Mouse (Mus musculus) forebrain, embryonic 14.5 days (tissue): ENCODE results near the gene Ankrd65. TPM values are rescaled to one million over a fixed set of nuclear protein-coding genes. Genes with fewer than 3 reads are reported as not detected.

Experiments used
- ATAC-seq: fragments of 200-750 bp; cut with Nextera tagmentation; 2 replicates; pipeline ENCODE4 v1.8.0; 2017; ENCODE audit warnings: mild to moderate bottlenecking, moderate library complexity
- DNase-seq: peaks from one replicate; pipeline ENCODE4 v3.0.0-alpha.2; 2015; ENCODE audit warnings: low spot score
- H3K27ac ChIP-seq: fragments of 300-500 bp; sonication (generic); 2 replicates; pipeline ENCODE4 v1.5.1; 2014; ENCODE audit warnings: low read depth, mild to moderate bottlenecking, control low read depth, low read length, moderate library complexity
- H3K27me3 ChIP-seq: fragments of 300-500 bp; sonication (generic); replicated peaks from 2 replicates; pipeline ENCODE4 v1.6.1; 2014; ENCODE audit warnings: low read length, control low read depth, mixed read lengths; ENCODE audit not compliant: control insufficient read depth, insufficient read depth
- H3K36me3 ChIP-seq: fragments of 300-500 bp; sonication (generic); 2 replicates; pipeline ENCODE4 v1.6.1; 2014; ENCODE audit warnings: low read length, control low read depth; ENCODE audit not compliant: control insufficient read depth, insufficient read depth
- H3K4me1 ChIP-seq: fragments of 300-500 bp; sonication (generic); 2 replicates; pipeline ENCODE4 v1.6.1; 2014; ENCODE audit warnings: antibody characterized with exemption, low read length, control low read depth; ENCODE audit not compliant: control insufficient read depth, insufficient read depth
- H3K4me2 ChIP-seq: fragments of 300-500 bp; sonication (generic); 2 replicates; pipeline ENCODE4 v1.6.1; 2014; ENCODE audit warnings: mild to moderate bottlenecking, control low read depth, low read length
- H3K4me3 ChIP-seq: fragments of 300-500 bp; sonication (generic); 2 replicates; pipeline ENCODE4 v1.5.1; 2014; ENCODE audit warnings: low read depth, low read length, control low read depth
- H3K9ac ChIP-seq: fragments of 300-500 bp; sonication (generic); 2 replicates; pipeline ENCODE4 v1.6.1; 2014; ENCODE audit warnings: mild to moderate bottlenecking, low read length, control low read depth, moderate library complexity
- H3K9me3 ChIP-seq: fragments of 300-500 bp; sonication (generic); replicated peaks from 2 replicates; pipeline ENCODE4 v1.6.1; 2016; ENCODE audit warnings: low read length, control low read depth, mixed read lengths; ENCODE audit not compliant: control insufficient read depth
- WGBS: fragments of 180-500 bp; shearing (Covaris S2); extraction: QIAGEN DNeasy Blood & Tissue Kit; methylation state at CpG from one replicate; pipeline ENCODE4 v1.1.7; 2014; 5-methylcytosine and 5-hydroxymethylcytosine counted together
- polyA plus RNA-seq: library from polyadenylated mRNA; unstranded; fragments of >200 nt; fragmentation: Nextera tagmentation; extraction: Ambion mirVana; gene quantifications from 2 replicates; pipeline ENCODE4 v1.2.1, GENCODE M21; 2014

The Ankrd65 gene
- polyA plus RNA-seq, 1 experiment from 2014 or later, result not detected

- peak; percentile 41 for DNase-seq
- H3K27ac ChIP-seq, result no peak overlapping the region
- peaks cover 16% of the 10 kb centered on the region for H3K4me1 ChIP-seq
Measured at GRCm38 (mm10) chr4:155759862-155760612, 30.2 kb upstream of the Ankrd65 start.

DNA sequence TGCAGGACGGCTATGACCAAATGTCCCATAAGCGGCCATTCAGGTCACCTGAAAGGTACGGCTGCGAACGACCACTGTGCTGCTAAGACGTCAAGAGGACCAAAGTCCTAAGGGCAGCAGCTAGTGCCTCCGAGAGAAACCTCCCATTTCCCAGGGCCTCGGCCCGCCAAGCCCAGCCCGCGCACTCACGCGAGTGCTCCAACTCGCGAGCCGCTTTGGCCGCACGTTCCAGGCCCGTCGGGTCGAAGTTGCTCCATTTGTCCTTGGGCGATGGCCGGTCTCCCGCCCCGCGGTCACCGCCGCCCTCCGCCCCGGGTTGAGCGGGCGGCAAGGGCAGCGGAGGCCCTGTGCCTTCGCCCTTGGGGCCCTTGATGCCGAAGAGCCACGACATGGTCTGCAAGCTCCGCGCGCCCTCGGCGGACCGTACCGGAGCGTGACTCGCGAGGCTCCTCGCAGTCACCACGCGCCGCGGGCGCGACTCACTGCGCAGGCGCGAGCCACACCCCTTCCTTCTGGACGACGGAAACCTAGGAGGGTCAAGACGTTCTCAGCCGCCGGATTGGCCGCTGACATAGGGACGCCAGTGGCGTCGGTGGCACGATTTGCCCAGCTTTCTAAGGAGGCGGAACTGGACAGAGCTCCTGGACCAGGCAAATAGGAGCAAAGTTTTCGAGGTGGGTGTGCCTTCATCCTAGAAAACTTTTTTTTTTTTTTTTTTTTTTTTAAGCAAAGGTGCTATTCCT lies 29.5 kb upstream of the Ankrd65 start, which contains the start of gene Atad3a:
Gene Atad3a (minus strand): TSS at position 481 of the 743 bp plus-strand sequence.
- peak within 1 kb of the TSS; percentile 98 for H3K4me2 ChIP-seq
- no peaks in the 10 kb centered on the region for H3K27me3 ChIP-seq
- H3K9me3 ChIP-seq, result no peaks in the 10 kb centered on the region
- H3K9ac ChIP-seq, result peak within 1 kb of the TSS; percentile 78
- H3K27ac ChIP-seq, result no peak within 1 kb of the TSS
- DNase-seq, result peak; percentile 97
- peak within 1 kb of the TSS; percentile 71 for H3K4me3 ChIP-seq
- peak; percentile 97 for ATAC-seq
- WGBS, result under 1% methylated on average over 66 of the region's 68 CpGs
- peaks cover 16% of the 10 kb centered on the region for H3K36me3 ChIP-seq
- H3K4me1 ChIP-seq, result peaks cover 16% of the 10 kb centered on the region

More at GRCm38 (mm10) chr4:155759862-155760612, 30.2 kb upstream of the Ankrd65 start:
- peak overlapping the region; percentile 74 for H3K9ac ChIP-seq
- peak; percentile 29; the same call in 1 of the 2 replicates for ATAC-seq
- H3K4me3 ChIP-seq, result peak overlapping the region; percentile 71
- H3K27me3 ChIP-seq, result no peaks in the 10 kb centered on the region
- 3% methylated on average over 10 of the region's 10 CpGs for WGBS
- no peaks in the 10 kb centered on the region for H3K9me3 ChIP-seq
- H3K4me2 ChIP-seq, result peak overlapping the region; percentile 98
- peaks cover 24% of the 10 kb centered on the region for H3K36me3 ChIP-seq

DNA sequence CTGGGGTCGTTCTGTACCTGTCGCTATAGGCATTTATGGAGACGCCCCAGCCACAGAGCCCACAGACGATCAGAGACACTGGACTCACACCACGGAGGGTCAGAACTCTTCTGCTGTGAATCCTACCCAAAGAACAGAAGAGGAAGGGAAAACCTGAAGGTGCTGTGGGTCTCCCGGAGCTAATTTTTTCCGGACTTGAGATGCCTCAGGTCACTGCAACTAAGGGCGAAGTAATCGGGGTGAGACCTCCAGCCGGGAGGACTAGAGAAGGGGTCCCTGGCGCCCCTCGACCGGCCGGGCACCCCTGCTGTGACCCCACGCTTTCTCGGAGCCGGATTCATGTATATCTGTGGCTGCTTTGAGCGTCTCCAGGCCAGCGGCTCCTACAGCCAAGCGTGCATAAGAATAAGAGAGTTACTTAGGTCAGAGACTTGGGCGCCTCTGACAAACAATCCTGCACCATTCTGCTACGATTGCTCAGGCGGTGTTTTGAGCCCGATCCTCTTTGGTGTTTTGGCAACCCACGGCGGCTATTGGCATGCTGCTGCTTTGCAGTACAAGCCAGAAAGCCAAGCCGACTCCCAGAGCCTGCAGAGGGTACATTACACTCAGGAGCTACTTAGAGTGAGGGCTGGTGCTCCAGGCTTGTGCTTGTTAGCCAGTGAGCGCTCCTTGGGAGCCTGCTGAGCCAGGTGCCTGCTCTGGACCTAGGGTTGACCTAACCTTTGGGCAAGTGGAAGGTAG lies 28.7 kb upstream of the Ankrd65 start:
- ATAC-seq, result 0 out of 2 replicates have a peak, but pooled peaks have one; percentile 1
- no peak for DNase-seq

GRCm38 (mm10) chr4:155762357-155762756 lies 27.9 kb upstream of the Ankrd65 start:
- no peaks in the 10 kb centered on the region for H3K27me3 ChIP-seq
- DNase-seq (no peak), ATAC-seq (no peak)
- H3K4me2 ChIP-seq, result no peak overlapping the region
- no peak overlapping the region for H3K9ac ChIP-seq
- H3K27ac ChIP-seq, result no peak overlapping the region
- H3K4me1 ChIP-seq, result peaks cover 16% of the 10 kb centered on the region
- peaks cover 2% of the 10 kb centered on the region; the same call in 1 of the 2 replicates for H3K36me3 ChIP-seq
- H3K4me3 ChIP-seq, result no peak overlapping the region
- H3K9me3 ChIP-seq, result no peaks in the 10 kb centered on the region
- WGBS, result 93% methylated on average over 3 of the region's 3 CpGs

More for the DNA sequence above, 28.7 kb upstream of the Ankrd65 start:
- Histone ChIP-seq H3K27me3 (no peaks in the 10 kb centered on the region), H3K9me3 (no peaks in the 10 kb centered on the region), H3K27ac (no peak overlapping the region), H3K36me3 (peaks cover 9% of the 10 kb centered on the region), H3K4me2 (peak overlapping the region; percentile 98), H3K4me1 (peaks cover 16% of the 10 kb centered on the region), H3K9ac (peak overlapping the region; percentile 78), H3K4me3 (peak overlapping the region; percentile 71)
- 2% methylated on average over 28 of the region's 28 CpGs for WGBS

GRCm38 (mm10) chr4:155769496-155769879 lies 20.8 kb upstream of the Ankrd65 start:
- Histone ChIP-seq H3K27ac (no peak overlapping the region), H3K4me1 (peaks cover 7% of the 10 kb centered on the region), H3K36me3 (no peaks in the 10 kb centered on the region), H3K4me3 (peak overlapping the region; percentile 39), H3K27me3 (no peaks in the 10 kb centered on the region; the same call in 1 of the 2 replicates), H3K4me2 (peak overlapping the region; percentile 69), H3K9me3 (no peaks in the 10 kb centered on the region), H3K9ac (peak overlapping the region; percentile 64)
- no peak for DNase-seq
- ATAC-seq, result no peak
- WGBS, result 53% methylated on average over 5 of the region's 5 CpGs

DNA sequence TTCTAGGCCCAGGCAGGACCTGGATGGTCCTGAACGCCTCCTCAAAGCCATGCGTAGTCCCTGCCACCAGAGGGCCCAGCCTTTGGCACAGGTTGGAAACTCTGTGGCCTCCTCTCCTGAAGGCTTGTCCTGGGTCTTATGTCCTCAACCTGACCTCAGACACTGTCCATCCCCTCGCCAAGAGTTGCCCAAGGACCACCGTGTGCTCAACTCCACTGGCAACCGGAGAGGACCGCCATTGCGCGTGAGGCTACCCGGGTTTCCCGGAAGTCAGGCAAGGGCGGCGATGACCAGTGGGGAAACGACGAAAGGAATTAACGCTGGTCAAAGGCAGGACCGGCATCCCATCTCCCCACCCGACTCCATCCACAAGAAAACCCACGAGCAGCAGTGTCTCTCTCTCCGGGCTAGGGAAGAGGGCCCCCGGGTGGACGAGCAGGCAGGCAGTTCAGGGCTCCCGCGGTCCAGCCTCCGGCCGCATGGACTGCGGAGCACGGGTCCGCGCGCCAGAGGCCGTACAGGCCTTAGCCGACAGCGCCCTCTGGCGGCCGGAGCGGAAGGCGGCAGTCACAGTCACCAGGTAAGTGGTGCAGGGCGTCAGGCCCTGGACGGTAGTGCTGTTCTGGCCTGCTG lies 20.2 kb upstream of the Ankrd65 start:
- Histone ChIP-seq H3K27me3 (peaks cover under 1% of the 10 kb centered on the region; the same call in 1 of the 2 replicates), H3K9ac (peak overlapping the region; percentile 64), H3K9me3 (no peaks in the 10 kb centered on the region), H3K4me3 (peak overlapping the region; percentile 39), H3K36me3 (no peaks in the 10 kb centered on the region), H3K27ac (peak overlapping the region; percentile 35; the same call in 1 of the 2 replicates), H3K4me1 (peaks cover 7% of the 10 kb centered on the region), H3K4me2 (peak overlapping the region; percentile 69)
- under 1% methylated on average over 36 of the region's 39 CpGs for WGBS
- DNase-seq, result peak; percentile 87
- peak; percentile 90 for ATAC-seq

DNA sequence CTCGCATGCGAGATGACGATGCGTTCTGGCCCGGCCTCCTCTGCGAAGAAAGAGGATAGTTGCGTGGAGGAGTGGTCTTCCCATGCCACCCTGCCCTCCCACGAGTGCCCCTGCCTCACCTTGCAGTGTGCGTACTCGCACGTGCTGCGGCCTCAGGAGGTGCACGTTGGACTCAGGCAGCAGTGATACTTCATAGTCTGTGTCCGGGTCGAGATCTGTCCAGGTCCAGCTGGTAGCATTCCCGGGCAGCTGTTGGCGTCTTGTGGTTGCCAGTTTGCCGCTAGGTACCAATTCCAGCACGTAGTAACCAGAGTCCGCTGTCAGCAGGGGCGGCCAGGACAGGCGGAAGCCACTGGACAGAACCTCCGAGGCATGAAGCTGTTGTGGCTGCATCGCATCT lies 19.6 kb upstream of the Ankrd65 start:
- Histone ChIP-seq H3K4me1 (peaks cover 7% of the 10 kb centered on the region), H3K27me3 (peaks cover 4% of the 10 kb centered on the region; the same call in 1 of the 2 replicates), H3K4me2 (peak overlapping the region; percentile 69), H3K4me3 (peak overlapping the region; percentile 39), H3K27ac (no peak overlapping the region), H3K9me3 (no peaks in the 10 kb centered on the region), H3K36me3 (no peaks in the 10 kb centered on the region), H3K9ac (peak overlapping the region; percentile 64)
- DNase-seq, result no peak
- 44% methylated on average over 24 of the region's 24 CpGs for WGBS
- ATAC-seq, result peak; percentile 35

- H3K9ac ChIP-seq, result no peak overlapping the region
- H3K27ac ChIP-seq, result no peak overlapping the region
- peaks cover 4% of the 10 kb centered on the region; the same call in 1 of the 2 replicates for H3K27me3 ChIP-seq
- H3K4me2 ChIP-seq, result no peak overlapping the region
- ATAC-seq (no peak), DNase-seq (no peak)
- H3K9me3 ChIP-seq, result no peaks in the 10 kb centered on the region
- WGBS, result 91% methylated on average over 2 of the region's 2 CpGs
- no peaks in the 10 kb centered on the region for H3K36me3 ChIP-seq
- H3K4me3 ChIP-seq, result no peak overlapping the region
- peaks cover 7% of the 10 kb centered on the region for H3K4me1 ChIP-seq
Measured at GRCm38 (mm10) chr4:155771706-155772105, 18.5 kb upstream of the Ankrd65 start.
